ENCODE assay signal across 17 mouse cellular contexts in genomic region chr10:126920220-126920619, GRCm38 (mm10). TPM values are rescaled to one million over a fixed set of nuclear protein-coding genes. Genes with fewer than 3 reads are reported as not detected.
DNase-seq lines count a peak whose midpoint lies in the region; ATAC-seq and TF ChIP-seq lines count a peak whose summit lies in the region.
"Had no signal": no experiment of that assay in that cellular context is flagged by ENCODE, and none has a peak within 500 bp of the region (broad histone marks: within the 10 kb centered on the region; RNA-seq: fewer than 3 reads in every experiment).

No protein-coding gene starts in this region.

- no peak overlapping the region for H3K4me2 ChIP-seq in hindbrain, postnatal 0 days (ENCODE audit: low read depth, low read length)
- H3K4me2 ChIP-seq in hindbrain, embryonic 13.5 days, result no peak overlapping the region
- H3K4me2 ChIP-seq in lung, embryonic 14.5 days, result no peak overlapping the region
- H3K4me2 ChIP-seq: forebrain, embryonic 12.5 days; heart, embryonic 13.5 days; hindbrain, embryonic 12.5 days; midbrain, embryonic 15.5 days; neural tube, embryonic 13.5 days had no signal

- no peaks in the 10 kb centered on the region for H3K36me3 ChIP-seq in hindbrain, postnatal 0 days (ENCODE audit: insufficient read depth, low read length)
- H3K36me3 ChIP-seq in hindbrain, embryonic 13.5 days, result no peaks in the 10 kb centered on the region
- H3K36me3 ChIP-seq in lung, embryonic 14.5 days (ENCODE audit: insufficient read depth), result no peaks in the 10 kb centered on the region
- H3K36me3 ChIP-seq: embryonic facial prominence, embryonic 10.5 days; forebrain, embryonic 12.5 days; heart, embryonic 13.5 days; hindbrain, embryonic 12.5 days; midbrain, embryonic 15.5 days; neural tube, embryonic 13.5 days had no signal

- H3K4me3 ChIP-seq in hindbrain, postnatal 0 days (ENCODE audit: low read length), result no peak overlapping the region
- H3K4me3 ChIP-seq in hindbrain, embryonic 13.5 days, result no peak overlapping the region
- no peak overlapping the region for H3K4me3 ChIP-seq in lung, embryonic 14.5 days (ENCODE audit: low read depth, low read length)
- H3K4me3 ChIP-seq: embryonic facial prominence, embryonic 10.5 days; forebrain, embryonic 12.5 days; heart, embryonic 13.5 days; hindbrain, embryonic 12.5 days; midbrain, embryonic 15.5 days; neural tube, embryonic 13.5 days had no signal

- WGBS in hindbrain, postnatal 0 days, result 97% methylated on average over 3 of the region's 3 CpGs
- WGBS in hindbrain, embryonic 13.5 days, result 97% methylated on average over 3 of the region's 3 CpGs
- 100% methylated on average over 3 of the region's 3 CpGs for WGBS in lung, embryonic 14.5 days

- no peak for ATAC-seq in hindbrain, postnatal 0 days
- ATAC-seq in hindbrain, embryonic 13.5 days (ENCODE audit: low FRiP score), result no peak
- no peak for ATAC-seq in lung, embryonic 14.5 days (ENCODE audit: insufficient read depth)
- no peak for ATAC-seq in erythroblast, adult 5-6 weeks (replicated peaks; ENCODE audit: low FRiP score, poor library complexity, severe bottlenecking)

- no peaks in the 10 kb centered on the region for H3K9me3 ChIP-seq in hindbrain, postnatal 0 days (ENCODE audit: low read length)
- 0 out of 2 replicates have a peak, but pooled peaks cover 4% of the 10 kb centered on the region for H3K9me3 ChIP-seq in hindbrain, embryonic 13.5 days
- H3K9me3 ChIP-seq in lung, embryonic 14.5 days (ENCODE audit: low read depth, low read length), result peaks cover 6% of the 10 kb centered on the region; the same call in 1 of the 2 replicates
- H3K9me3 ChIP-seq: midbrain, embryonic 15.5 days; neural tube, embryonic 13.5 days had no signal

- H3K27me3 ChIP-seq in hindbrain, postnatal 0 days (ENCODE audit: insufficient read depth, low read length), result no peaks in the 10 kb centered on the region
- peaks cover 6% of the 10 kb centered on the region; the same call in 1 of the 2 replicates for H3K27me3 ChIP-seq in hindbrain, embryonic 13.5 days
- H3K27me3 ChIP-seq in lung, embryonic 14.5 days (ENCODE audit: insufficient read depth, low read length), result no peaks in the 10 kb centered on the region
- H3K27me3 ChIP-seq: midbrain, embryonic 15.5 days had no signal

- DNase-seq in hindbrain, postnatal 0 days (ENCODE audit: low spot score), result no peak
- DNase-seq in lung, embryonic 14.5 days, result peak; percentile 20
- no peak for DNase-seq in lung, postnatal 36 days
- DNase-seq in ES-CJ7 (ENCODE audit: low read depth, low spot score), result peak; percentile 52
- DNase-seq in induced T-regulatory cell, adult 2 months (ENCODE audit: low read depth), result peak; percentile 53
- DNase-seq in urinary bladder, postnatal 4 days (ENCODE audit: low spot score in 2 of 2), result no peak
- DNase-seq: cerebellum, adult 9-10 months; left cerebral cortex, postnatal 4 days; lung, postnatal 10 days had no signal

- no peak overlapping the region for H3K27ac ChIP-seq in hindbrain, postnatal 0 days
- H3K27ac ChIP-seq in hindbrain, embryonic 13.5 days, result no peak overlapping the region
- no peak overlapping the region for H3K27ac ChIP-seq in lung, embryonic 14.5 days (ENCODE audit: low read depth)
- H3K27ac ChIP-seq: embryonic facial prominence, embryonic 10.5 days; forebrain, embryonic 12.5 days; heart, embryonic 13.5 days; hindbrain, embryonic 12.5 days; midbrain, embryonic 15.5 days; neural tube, embryonic 13.5 days had no signal

- no peak overlapping the region for H3K9ac ChIP-seq in hindbrain, postnatal 0 days (replicated peaks; ENCODE audit: low read length)
- H3K9ac ChIP-seq in hindbrain, embryonic 13.5 days, result no peak overlapping the region
- no peak overlapping the region for H3K9ac ChIP-seq in lung, embryonic 14.5 days
- H3K9ac ChIP-seq: forebrain, embryonic 12.5 days; heart, embryonic 13.5 days; hindbrain, embryonic 12.5 days; midbrain, embryonic 15.5 days; neural tube, embryonic 13.5 days had no signal

- peak; percentile 47 for TF ChIP-seq CTCF in hindbrain, postnatal 0 days (IDR thresholded peaks at IDR 0.05; ENCODE audit: low read depth)
- peak; percentile 38 for TF ChIP-seq CTCF in lung, embryonic 14.5 days (IDR thresholded peaks at IDR 0.05; ENCODE audit: low read depth)

- H3K4me1 ChIP-seq in hindbrain, postnatal 0 days (ENCODE audit: insufficient read depth, low read length), result no peaks in the 10 kb centered on the region
- H3K4me1 ChIP-seq in hindbrain, embryonic 13.5 days (replicated peaks), result no peaks in the 10 kb centered on the region
- H3K4me1 ChIP-seq in lung, embryonic 14.5 days (ENCODE audit: insufficient read depth), result 0 out of 2 replicates have a peak, but pooled peaks cover 3% of the 10 kb centered on the region
- H3K4me1 ChIP-seq: embryonic facial prominence, embryonic 10.5 days; forebrain, embryonic 12.5 days; hindbrain, embryonic 12.5 days; midbrain, embryonic 15.5 days; neural tube, embryonic 13.5 days had no signal

RNA-seq across cellular contexts. Expression of gene Atp23, which starts 19.1 kb away (rescaled TPM):
- total RNA-seq in hindbrain, postnatal 0 days (2014; rRNA removed), result 12.5 and 14.3 TPM in 2 replicates
- polyA plus RNA-seq in hindbrain, postnatal 0 days (2015; fragmentation: Nextera tagmentation; extraction: Ambion mirVana), result 19.1 and 20.2 TPM in 2 replicates
- 10.6 and 10.9 TPM in 2 replicates for polyA plus RNA-seq in hindbrain, embryonic 13.5 days (2015; fragmentation: Nextera tagmentation; extraction: Ambion mirVana)
- 25.0 and 25.7 TPM in 2 replicates for polyA plus RNA-seq in lung, embryonic 14.5 days (2014; fragmentation: Nextera tagmentation; extraction: Ambion mirVana)
- total RNA-seq in erythroblast, adult 5-6 weeks (2015; ENCODE audit: low replicate concordance), result 0.38 and 2.3 TPM in 2 replicates
- total RNA-seq in erythroblast, adult 5-6 weeks (2017; ENCODE audit: low replicate concordance), result 0.09 and 0.98 TPM in 2 replicates

RNA-seq across cellular contexts. Expression of gene Ctdsp2, which starts 58.3 kb away (rescaled TPM):
- 64.5 and 64.7 TPM in 2 replicates for total RNA-seq in hindbrain, postnatal 0 days (2014; rRNA removed)
- 15.0 and 16.7 TPM in 2 replicates for polyA plus RNA-seq in hindbrain, postnatal 0 days (2015; fragmentation: Nextera tagmentation; extraction: Ambion mirVana)
- polyA plus RNA-seq in hindbrain, embryonic 13.5 days (2015; fragmentation: Nextera tagmentation; extraction: Ambion mirVana), result 18.9 and 19.8 TPM in 2 replicates
- 112 and 113 TPM in 2 replicates for polyA plus RNA-seq in lung, embryonic 14.5 days (2014; fragmentation: Nextera tagmentation; extraction: Ambion mirVana)
- total RNA-seq in erythroblast, adult 5-6 weeks (2015; ENCODE audit: low replicate concordance), result 19.6 and 29.3 TPM in 2 replicates
- total RNA-seq in erythroblast, adult 5-6 weeks (2017; ENCODE audit: low replicate concordance), result 16.5 and 20.9 TPM in 2 replicates

Comparison
In these comparisons a context has a peak if more than half of its experiments do, and no peak if none do; other contexts are left out.
1. DNase-seq: peak in lung, embryonic 14.5 days (single experiment), ES-CJ7 (single experiment) and induced T-regulatory cell, adult 2 months (single experiment); none in hindbrain, postnatal 0 days (single experiment), lung, postnatal 36 days (single experiment) and urinary bladder, postnatal 4 days (0 of 2).